Mouse (Mus musculus) embryonic fibroblast, embryonic 13.5 days (primary cell): ENCODE measurements around the gene Kcnk10.

Experiments used
- CTCF ChIP-seq: IDR thresholded peaks from 2 replicates; pipeline ENCODE4 v1.5.1; 2011; ENCODE audit warnings: mild to moderate bottlenecking, control low read depth, low read length, moderate library complexity, borderline replicate concordance; ENCODE audit not compliant: insufficient read depth
- POLR2A ChIP-seq: IDR thresholded peaks from 2 replicates; pipeline ENCODE4 v1.6.1; 2011; ENCODE audit warnings: low read depth, mild to moderate bottlenecking, control low read depth, low read length, moderate library complexity

DNA sequence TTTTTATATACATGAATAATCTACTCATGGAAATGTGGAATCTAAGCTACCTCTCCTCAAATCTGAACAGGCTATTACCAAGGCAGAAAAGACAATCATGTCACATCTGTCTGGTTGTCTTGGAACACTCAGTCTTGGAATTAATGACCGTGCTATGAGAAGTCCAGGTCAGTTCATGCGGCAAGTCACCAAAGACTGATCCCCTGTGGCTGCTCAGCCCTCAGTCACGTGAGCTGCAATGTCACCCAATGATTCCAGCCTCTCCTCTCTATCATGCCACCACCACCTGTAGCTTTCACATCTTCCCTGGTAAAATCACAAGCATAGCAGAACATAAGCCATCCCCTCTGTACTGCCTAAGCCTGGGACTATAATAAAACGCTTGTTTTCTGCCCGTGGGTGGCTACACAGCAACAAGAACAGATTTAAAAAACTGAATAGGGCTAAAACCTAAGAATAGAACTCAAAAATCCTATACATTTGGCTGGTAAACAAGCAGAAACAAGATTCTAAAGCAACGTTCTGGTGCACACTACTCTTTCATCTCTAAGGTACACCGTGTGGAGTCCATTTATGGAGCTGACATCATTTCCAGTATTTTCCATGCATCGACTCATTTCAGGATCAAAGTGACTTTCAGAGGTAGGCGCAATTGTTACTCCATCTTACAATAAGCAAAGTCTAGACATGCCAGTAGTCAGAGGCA is 33.4 kb downstream of the Kcnk10 start:
- TF ChIP-seq CTCF (no peak), POLR2A (no peak)
